Mouse (Mus musculus): ENCODE results near the gene Zfp109.
"Not testable (repeated sequence)": the region's sequence is repeated elsewhere in the genome, so short reads cannot be mapped to it uniquely, and the experiment has no call there.

Zfp109 gene

DNA sequence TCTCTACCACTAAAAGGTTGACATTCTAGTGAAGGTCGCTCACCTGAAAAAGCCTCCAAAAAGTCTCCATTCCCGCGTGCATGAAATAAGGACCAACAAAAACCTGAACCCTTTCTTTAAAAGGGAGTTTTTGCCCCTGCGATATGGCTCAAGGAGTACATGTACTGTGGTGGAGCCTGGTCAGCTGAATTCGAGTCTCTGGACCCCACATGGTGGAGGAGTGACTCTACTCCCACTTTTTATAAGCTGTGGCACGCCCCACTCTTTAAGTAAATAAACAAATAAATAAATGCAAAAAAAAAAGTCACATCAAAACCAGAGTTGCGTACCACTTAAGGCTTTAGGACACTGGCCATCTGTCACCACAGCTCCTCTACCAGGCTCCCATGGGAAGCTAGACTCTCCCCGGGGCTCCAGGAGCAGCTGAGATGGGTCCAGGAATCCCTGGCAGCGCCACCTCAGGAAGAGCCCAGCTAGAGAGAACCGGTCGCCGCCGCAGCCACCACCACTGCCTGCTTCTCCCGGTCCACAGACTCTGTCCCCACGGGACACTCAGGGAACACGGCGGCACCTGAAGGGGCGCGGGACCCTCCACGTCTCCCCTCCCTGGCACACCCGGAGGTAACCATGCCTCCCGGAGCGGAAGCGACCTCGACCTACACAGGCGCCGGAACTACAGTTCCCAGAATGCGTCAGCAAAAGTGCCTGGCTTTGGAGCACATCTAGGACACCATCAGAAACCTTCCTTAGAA lies at the start of gene Zfp109:
Zfp109 (minus strand) TSS at position 521 of the 752 bp plus-strand sequence.
- peak; percentile 49 for DNase-seq (ENCODE audit: low spot score)

DNA sequence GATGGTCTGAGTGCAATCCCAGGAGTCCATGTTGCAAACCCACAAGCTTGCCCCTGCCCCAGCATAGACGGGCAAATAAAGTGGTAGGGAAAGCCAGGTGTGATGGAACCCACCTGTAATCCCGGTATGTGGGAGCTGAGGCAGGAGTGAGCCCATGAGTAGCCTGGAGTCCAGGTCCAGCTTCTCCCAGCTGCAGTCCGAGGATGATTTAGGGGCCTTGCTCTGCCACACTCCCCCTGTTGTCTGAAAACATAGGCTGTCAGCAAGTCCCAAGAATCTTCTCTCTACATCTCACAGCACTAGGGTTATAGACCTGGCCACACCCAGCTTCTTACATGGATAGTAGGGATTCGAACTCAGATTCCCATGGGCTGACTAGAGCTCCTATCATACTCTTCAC lies 49.6 kb upstream of the Zfp109 start:
- no peak for DNase-seq (ENCODE audit: low spot score)

DNA sequence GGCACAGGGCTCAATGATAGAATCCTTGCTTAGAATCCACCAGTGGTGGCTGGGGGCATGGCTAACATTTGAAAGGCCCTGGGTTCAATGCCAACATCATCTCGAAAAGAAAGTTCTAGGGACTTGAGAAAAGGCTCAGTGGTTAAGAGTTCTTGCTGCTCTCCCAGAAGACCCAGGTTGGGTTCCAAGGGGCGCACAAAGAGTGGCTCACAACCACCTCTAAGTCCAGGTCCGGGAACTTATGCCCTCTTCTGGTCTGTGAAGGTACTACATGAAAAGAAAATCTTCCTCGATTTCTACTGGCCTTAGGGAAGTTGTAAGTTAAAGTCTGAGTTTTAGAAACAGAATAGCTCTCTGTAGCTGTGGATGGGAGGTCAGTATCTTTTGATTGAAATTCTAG lies 48.7 kb upstream of the Zfp109 start:
- no peak for DNase-seq (ENCODE audit: low spot score)

DNA sequence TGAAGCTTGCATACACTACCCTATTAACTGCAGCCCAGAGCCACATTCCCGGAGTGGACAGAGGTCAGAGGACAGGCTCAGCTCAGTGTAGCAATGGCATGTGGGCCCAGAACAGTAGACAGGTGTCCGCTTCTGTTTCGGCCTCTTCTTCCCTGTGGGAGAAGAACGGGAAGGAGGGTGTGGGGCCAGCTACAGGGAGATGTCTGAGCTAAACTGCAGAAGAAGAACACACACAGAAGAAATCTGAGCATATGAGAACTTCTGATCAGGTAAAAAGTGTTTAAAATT lies 43.4 kb upstream of the Zfp109 start:
- DNase-seq (ENCODE audit: low spot score), result no peak

DNA sequence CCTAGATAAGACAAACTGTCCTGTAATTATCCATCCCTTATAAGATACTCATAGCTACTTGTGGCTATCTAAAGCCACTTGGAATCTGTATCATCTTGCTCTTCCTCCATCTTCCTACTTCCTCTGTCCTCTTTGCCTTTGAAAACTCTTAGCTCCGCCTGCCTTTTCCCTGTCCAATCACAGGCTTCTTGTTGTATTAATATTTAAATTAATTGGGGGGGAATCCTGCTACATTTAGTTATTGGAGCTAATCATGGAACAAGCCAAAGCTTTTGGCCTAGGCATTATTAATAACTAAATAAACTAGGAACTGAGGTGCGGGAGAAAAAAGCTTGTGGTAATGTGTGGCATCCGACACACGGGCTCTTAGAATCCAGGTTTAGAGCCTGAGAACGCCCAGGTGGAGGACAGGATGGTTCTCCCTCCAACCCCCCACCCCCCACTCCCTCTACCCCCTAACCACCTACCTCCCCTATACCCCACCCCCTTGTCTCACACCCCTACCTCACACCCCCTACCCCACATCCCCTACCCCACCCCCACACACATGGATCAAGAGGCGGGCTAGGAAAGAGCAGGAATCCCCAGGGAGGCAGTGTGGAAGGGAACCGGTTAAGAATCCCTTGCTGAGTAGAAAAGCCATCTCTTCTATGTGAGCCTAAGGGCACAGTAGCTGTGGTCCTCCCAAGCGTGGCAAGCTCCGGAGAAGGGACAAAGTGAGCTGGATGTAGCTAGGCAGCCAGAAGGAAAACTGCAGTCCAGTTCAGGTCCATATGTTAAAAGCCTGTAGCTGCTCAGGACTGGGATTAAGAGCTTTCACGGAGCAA lies 42.9 kb upstream of the Zfp109 start:
- DNase-seq (ENCODE audit: low spot score), result no peak

DNA sequence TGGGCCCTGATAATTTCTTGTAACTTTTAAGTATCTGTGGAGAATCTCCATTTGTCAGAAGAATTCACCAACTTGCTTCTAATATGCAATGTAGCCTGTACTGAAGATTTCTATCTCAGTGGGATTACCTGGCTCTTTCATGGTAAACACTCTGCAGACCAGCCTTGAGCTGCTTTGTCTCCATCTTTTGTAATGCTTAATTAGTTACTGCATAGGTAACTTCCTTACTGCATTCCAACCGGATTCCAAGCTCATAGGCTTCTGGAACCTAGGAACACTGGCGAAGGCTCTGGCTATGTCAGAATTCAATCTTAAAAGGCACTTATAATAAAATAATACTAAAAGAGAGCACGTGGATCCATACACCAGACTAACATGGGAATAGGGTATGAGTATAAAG lies 41.4 kb upstream of the Zfp109 start:
- not testable (repeated sequence) for DNase-seq (ENCODE audit: low spot score)

DNA sequence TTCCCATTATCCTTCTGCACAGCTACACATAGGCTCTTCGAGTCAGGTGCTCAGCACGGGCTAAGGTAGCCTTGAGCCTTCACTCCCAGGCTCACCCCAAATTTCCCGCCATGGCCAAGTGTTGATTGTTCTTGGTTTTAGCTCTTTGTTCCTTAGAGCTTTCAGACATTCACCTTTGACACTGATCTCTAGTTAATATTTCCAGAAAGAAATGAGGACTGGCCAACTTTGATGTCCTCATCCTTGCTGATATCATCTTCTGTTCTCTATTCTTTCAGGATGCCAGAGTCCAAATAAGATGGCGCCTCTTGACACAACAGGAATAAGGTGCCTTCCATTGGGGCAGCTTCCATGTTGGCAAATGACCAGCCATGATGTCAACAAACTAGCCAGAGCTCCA lies 37.1 kb upstream of the Zfp109 start:
- DNase-seq (ENCODE audit: low spot score), result no peak

DNA sequence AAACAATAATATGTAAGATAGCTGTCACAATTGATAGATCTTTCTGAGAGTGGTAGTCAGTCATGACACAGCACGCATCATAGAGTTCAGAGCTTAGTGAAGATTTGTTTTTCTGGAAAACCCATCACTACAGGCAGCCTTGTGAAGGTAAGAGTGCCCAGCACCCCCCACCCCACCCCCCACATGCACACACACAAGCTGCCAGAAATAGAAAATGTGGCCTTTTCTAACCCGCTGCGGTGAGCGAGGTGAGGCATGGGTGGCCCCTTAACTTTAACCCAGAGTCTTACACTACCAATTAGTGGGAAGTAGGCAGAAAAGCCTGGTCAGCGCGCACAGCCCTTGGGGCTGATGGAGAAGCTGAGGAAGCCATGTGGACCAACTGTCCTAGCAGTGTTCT lies 33.8 kb upstream of the Zfp109 start:
- no peak for DNase-seq (ENCODE audit: low spot score)

DNA sequence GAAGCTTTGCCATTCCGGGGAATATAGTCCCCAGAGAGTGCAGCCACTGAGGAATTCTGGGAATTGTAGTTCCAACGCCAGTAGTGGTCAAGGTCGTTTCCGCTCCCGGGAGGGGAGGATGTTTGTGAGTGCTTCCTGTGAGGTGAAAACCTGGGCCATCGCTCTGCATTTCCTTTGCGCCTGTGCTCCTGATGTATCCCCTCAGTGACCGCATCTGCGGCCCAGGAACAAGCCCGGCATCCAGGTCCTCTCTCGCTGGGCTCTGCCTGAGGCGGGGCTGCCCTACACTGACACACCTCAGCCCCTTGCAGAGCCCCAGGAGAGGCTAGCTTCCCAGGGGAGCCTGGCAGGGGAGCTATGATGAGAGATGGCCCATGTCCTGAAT lies 32.9 kb upstream of the Zfp109 start, which contains the start of gene Zfp93:
Zfp93 (plus strand) TSS at position 133 of the 385 bp plus-strand sequence.
- peak; percentile 44 for DNase-seq (ENCODE audit: low spot score)

DNA sequence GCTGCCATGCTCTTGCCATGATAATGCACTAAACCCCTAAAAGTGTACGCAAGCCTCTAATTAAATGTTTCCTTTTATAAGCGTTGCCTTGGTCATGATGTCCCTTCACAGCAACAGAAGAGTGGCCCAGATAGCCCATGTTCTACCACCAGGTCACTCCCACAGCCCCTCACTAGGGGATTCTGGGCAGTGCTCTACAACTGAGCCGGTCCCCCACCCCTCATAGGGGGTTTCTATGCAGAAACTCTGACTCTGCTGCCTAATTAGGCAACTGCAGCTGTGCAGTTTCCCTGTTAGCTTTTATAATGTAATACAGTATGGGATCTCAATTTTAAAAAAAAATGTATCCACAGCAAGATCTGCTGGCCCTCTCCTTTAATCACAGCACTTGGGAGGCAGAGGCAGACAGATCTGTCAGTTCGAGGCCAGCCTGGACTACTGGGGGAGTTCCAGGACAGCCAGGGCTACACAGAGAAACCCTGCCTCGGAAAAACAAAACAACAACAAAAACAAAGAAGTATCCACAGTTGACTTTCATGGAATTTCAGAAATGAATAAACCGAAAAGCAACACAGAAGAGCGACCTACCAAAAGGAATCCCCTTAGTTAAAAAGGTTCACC lies 32.4 kb upstream of the Zfp109 start:
- DNase-seq (ENCODE audit: low spot score), result no peak

DNA sequence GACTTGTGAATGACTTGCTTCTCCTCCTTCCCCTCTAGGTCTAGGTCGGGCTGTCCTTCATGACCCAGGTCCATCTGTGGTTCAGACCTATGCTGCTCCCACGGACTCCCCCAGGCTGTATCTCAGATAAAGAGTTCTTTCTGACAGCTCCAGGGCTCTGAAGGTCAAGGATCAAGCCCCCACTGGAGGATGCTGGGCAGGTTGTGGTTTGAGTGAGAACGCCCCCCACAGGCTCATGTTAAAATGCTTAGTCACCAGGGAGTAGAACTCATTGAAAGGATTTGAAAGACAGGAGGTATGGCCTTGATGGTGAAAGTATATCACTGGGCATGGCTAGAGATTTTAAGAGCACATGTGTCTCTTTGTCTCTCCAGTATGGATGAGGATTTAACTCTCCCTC lies 31.9 kb upstream of the Zfp109 start:
- no peak for DNase-seq (ENCODE audit: low spot score)

DNA sequence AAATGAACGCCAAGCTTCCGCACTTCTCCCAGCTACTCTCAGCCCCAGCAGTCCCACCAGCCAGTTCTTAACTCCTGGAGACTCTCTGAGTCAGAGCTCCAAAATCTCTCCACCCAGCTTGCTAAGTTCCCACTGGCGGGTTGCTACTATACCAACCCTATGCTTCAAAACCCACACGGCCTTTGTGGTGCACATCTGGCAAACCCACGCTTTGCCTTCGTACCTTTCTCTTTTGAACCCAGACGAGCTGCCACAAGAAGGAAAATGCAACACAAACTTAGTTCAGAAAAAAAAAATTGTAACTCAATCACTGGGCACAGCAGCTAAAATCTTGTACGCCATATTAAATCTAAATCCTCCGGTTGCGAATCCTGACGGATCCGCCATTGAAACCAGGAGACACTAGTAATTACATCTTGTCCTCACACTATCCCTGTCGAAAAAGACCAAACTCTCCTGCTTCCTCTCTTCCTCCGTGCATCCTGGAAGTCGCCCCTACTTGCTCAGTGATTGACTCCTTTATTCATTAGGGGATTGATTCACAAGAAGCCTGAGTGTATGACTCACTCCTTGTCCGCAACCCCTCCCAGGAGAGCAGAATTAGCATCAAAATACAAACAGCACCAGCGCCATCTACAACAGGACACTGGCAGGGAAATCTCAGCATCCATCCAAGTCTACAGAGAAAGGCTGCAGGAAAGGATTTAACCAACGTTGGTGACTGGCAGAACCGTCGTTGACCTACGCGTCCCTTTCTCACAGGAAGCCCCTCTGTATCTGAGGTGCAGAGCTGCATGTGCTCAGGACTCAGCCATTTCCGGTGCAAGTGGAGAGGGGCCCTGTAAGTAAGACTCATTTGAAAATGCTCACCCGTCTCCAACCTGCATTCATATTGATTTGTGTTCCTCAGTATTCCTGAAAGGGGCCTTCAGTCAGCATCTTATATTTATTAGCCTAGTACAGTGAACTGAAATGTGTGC lies 31.1 kb upstream of the Zfp109 start:
- DNase-seq (ENCODE audit: low spot score), result no peak

DNA sequence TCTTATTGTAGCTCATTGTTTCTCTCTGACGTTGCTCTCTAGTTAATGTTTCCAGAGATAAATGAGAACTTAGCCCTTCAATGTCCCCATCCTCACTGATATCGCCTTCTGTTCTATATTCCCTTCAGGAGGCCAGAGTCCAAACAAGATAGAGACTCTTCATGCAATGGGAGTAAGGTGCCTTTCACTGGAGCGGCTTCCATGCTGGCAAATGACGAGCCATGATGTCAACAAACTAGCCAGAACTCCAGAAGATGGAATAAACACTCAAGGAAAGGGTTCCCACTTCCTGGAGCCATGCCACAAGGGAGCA lies 22.6 kb upstream of the Zfp109 start:
- no peak for DNase-seq (ENCODE audit: low spot score)

DNA sequence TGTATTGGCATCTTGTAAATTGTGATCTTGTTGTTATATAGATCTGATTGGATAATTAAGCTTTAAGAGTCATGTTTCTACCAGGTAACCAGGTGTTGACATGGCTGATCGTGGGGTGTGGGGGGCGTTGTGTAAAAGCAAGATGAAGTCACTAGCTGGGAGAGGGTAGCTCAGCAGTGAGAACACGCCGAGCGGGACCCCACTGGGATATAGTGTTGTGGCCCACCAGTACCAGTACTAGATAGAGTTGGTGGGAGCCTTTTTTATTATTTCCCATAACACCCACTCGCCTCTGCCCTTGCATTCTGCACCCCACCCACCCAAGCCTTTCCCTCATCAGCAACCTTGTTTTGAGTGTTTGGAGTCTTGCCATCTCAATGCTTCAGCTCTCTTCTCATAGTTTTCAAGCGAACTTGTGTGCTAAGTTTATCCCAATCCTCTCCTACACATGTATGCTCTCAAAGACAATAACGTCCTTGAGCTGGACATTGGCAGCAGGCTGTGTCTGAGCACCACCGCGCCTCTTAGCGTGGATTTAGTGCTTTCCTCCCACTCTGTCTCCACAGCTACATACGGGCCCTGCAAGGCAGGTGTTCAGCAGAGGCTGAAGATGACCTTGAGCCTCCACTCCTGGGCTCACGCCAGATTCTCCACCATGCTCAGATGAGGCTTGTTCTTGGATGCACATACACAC lies 22.1 kb upstream of the Zfp109 start:
- DNase-seq (ENCODE audit: low spot score), result no peak

DNA sequence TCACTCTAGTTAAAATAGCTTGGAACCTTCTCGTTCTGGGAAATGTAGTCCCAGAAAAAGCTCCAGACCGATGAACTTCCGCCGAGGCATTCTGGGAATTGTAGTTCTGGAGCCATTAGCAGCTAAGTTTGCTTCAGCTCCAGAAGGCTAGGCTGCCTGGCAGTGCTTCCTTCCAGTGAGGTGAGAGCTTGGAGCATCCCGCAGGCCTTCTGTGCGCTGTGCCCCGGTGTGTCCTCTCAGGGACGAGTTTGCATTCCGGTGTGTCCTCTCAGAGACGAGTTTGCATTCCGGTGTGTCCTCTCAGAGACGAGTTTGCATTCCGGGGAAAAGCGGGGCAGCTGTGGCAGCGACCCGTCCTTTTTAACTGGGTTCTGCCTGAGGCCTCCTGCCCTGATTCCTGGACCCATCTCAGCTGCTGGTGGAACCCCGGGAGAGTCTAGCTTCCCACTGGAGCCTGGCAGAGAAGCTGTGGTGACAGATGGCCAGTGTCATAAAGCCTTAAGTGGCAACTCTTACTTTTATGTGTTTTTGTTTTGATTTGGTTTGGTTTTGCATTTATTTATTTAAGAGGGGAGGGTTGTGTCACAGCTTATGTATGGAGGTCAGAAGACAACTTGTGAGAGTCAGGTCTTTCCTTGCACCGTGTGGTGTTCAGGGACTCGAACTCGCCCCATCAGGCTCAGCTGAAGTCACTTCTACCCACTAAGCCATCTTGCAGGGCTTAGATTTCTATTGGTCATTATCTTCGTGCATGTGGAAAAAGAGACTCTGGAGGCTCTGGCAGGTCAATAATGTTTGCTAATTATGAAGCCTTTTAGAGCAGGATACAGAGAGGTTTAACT lies 17.5 kb upstream of the Zfp109 start, which contains the start of gene Zfp108:
Zfp108 (plus strand) TSS at position 162 of the 842 bp plus-strand sequence.
- DNase-seq (ENCODE audit: low spot score), result peak; percentile 65

DNA sequence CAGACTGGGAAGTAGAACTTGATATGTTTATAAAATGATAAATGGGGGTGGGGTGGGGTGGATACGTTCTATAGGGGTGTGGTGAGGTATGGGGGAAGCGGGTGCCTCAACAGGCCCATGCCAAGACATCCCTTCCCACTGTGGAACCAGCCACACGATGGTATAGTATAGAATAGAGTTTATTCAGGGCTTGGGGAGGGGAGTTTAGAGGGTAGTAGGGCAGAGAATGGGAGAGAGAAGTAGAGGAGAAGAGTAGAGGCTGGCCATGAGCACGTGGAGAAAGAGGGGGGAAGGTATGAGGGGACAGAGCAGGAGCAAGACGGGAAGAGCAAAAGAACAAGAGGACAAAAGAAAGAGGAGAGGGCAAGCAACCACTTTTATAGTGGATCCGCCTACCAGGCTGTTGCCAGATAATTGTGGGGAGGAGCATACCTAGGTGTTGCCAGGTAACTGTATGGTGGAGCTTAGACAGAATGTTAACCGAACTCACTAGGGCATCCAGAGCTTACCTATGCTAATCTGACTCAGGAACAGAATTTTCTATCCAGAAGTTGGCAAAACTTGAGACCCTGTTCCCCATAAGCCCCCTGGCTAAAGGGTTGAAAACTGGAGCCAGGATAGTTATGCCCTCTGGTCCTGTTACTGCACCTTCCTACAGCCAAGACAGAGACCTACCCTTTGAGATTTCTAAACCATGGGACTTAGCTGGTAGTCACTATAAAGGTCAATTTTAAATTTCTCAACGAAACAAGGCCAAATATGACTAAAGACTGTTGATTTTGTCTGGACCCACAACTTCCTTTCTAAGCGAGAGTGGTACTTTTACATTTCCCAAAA lies 16.6 kb upstream of the Zfp109 start:
- DNase-seq (ENCODE audit: low spot score), result no peak

DNA sequence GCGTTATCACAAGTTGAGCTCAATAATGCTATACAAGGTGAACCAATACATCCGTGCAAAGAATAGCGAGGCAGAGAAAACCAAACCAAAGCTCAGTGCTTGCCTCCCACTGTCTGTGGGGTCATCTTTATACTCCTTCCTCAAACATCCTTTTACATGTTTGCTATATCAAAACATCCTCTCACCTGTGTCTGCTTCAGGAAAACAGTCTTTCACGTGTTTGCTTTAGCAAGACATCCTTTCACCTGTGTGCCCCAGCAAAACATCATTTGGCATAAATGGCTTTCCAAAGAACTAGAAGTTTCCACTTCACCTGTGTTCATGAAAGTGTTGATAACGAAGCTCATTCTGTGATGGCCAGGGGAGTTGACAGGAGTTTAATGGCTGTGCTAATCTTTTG lies 26.0 kb downstream of the Zfp109 start, which contains the start of gene Zfp111:
Zfp111 (minus strand) TSS at position 101 of the 400 bp plus-strand sequence.
- no peak for DNase-seq (ENCODE audit: low spot score)

DNA sequence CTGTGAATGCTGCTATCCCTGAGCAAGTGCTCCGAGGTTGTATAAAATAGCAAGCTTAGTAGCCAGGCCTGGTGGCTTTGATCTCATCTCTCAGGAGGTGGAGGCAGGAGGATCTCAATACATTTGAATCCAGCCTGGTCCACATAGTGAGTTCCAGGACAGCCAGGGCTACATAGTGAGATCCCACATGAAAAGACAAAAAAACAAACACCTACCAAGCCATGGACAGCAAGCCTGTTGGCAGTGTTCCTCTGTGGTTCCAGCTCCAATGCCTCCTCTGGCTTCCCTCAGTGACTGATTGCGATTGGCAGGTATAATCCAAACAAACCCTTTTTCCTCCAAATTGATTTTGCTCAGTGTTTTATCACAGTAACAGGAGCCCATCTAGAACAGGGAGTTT lies 27.1 kb downstream of the Zfp109 start:
- DNase-seq (ENCODE audit: low spot score), result no peak

DNA sequence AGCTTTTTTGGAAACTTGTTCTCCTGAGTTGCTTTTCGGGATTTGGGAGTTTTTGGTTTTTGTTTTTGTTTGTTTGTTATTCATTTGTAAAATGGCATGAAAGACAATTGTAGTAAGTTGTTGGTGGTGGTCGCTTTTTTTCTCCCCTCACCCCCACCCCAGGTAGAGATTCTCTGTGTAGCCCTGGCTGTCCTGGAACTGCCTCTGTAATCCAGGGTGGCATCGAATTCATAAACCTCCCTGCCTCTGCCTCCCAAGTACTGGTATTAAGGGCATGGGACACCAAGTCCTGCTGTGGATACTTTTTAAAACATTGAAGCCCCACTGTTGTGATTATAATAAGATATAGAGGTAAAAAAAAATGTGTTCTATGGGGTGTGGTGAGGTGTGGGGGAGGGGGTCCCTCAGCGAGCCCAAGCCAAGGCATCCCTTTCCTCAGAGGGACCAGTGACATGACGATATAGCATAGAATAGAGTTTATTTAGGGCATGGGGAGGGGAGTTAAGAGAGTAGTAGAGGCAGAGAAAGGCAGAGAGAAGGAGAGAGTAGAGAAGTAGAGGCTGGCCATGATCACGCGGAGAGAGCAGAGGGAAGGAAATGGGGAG lies 29.0 kb downstream of the Zfp109 start:
- no peak for DNase-seq (ENCODE audit: low spot score)
